Mouse (Mus musculus): ENCODE measurements around the gene Sox8. TPM values are rescaled to one million over a fixed set of nuclear protein-coding genes. Genes with fewer than 3 reads are reported as not detected.

Gene Sox8
- total RNA-seq, 2 experiments from 2014 or later, result 1.1 TPM; not detected in 1

Other genes starting within 250 kb of the Sox8 start
- gene Tpsab1, start 225.1 kb downstream of the Sox8 start, total RNA-seq (2014; fragmentation: Nextera tagmentation), result not detected in 2 replicates
- not detected in 2 replicates for gene Tpsab1, start 225.1 kb downstream of the Sox8 start, total RNA-seq (2017)
- gene Tpsb2, start 204.4 kb downstream of the Sox8 start, total RNA-seq (2014; fragmentation: Nextera tagmentation), result not detected in 2 replicates
- not detected in 2 replicates for gene Tpsb2, start 204.4 kb downstream of the Sox8 start, total RNA-seq (2017)
- gene Tpsg1, start 201.4 kb downstream of the Sox8 start, total RNA-seq (2014; fragmentation: Nextera tagmentation), result not detected in 2 replicates
- not detected in 2 replicates for gene Tpsg1, start 201.4 kb downstream of the Sox8 start, total RNA-seq (2017)
- not detected in 2 replicates for gene Cacna1h, start 136.9 kb downstream of the Sox8 start, total RNA-seq (2014; fragmentation: Nextera tagmentation)
- gene Cacna1h, start 136.9 kb downstream of the Sox8 start, total RNA-seq (2017), result not detected in 2 replicates
- not detected in 2 replicates for gene Tekt4, start 116.1 kb downstream of the Sox8 start, total RNA-seq (2014; fragmentation: Nextera tagmentation)
- not detected in 2 replicates for gene Tekt4, start 116.1 kb downstream of the Sox8 start, total RNA-seq (2017)
- not detected in 2 replicates for gene Sstr5, start 73.4 kb downstream of the Sox8 start, total RNA-seq (2014; fragmentation: Nextera tagmentation)
- gene Sstr5, start 73.4 kb downstream of the Sox8 start, total RNA-seq (2017), result not detected in 2 replicates
- gene Lmf1, start 8.4 kb upstream of the Sox8 start, total RNA-seq (2014; fragmentation: Nextera tagmentation), result 34.0 and 36.8 TPM in 2 replicates
- 6.9 and 10.7 TPM in 2 replicates for gene Lmf1, start 8.4 kb upstream of the Sox8 start, total RNA-seq (2017)
- not detected in 2 replicates for gene Gng13, start 146.5 kb upstream of the Sox8 start, total RNA-seq (2014; fragmentation: Nextera tagmentation)
- not detected in 2 replicates for gene Gng13, start 146.5 kb upstream of the Sox8 start, total RNA-seq (2017)
- gene Chtf18, start 156.7 kb upstream of the Sox8 start, total RNA-seq (2014; fragmentation: Nextera tagmentation), result 16.8 and 29.8 TPM in 2 replicates
- gene Chtf18, start 156.7 kb upstream of the Sox8 start, total RNA-seq (2017), result 17.0 and 22.4 TPM in 2 replicates
- 10.9 and 15.6 TPM in 2 replicates for gene Rpusd1, start 157.0 kb upstream of the Sox8 start, total RNA-seq (2014; fragmentation: Nextera tagmentation)
- gene Rpusd1, start 157.0 kb upstream of the Sox8 start, total RNA-seq (2017), result 4.2 and 6.6 TPM in 2 replicates
- not detected in 2 replicates for gene Mslnl, start 165.4 kb upstream of the Sox8 start, total RNA-seq (2014; fragmentation: Nextera tagmentation)
- not detected in 2 replicates for gene Mslnl, start 165.4 kb upstream of the Sox8 start, total RNA-seq (2017)
- gene Msln, start 183.7 kb upstream of the Sox8 start, total RNA-seq (2014; fragmentation: Nextera tagmentation), result not detected in 2 replicates
- gene Msln, start 183.7 kb upstream of the Sox8 start, total RNA-seq (2017), result not detected in 2 replicates
- 22.8 and 23.5 TPM in 2 replicates for gene Narfl, start 203.1 kb upstream of the Sox8 start, total RNA-seq (2014; fragmentation: Nextera tagmentation)
- 15.0 and 17.4 TPM in 2 replicates for gene Narfl, start 203.1 kb upstream of the Sox8 start, total RNA-seq (2017)
- 24.1 and 27.6 TPM in 2 replicates for gene Haghl, start 215.0 kb upstream of the Sox8 start, total RNA-seq (2014; fragmentation: Nextera tagmentation)
- 13.8 and 19.4 TPM in 2 replicates for gene Haghl, start 215.0 kb upstream of the Sox8 start, total RNA-seq (2017)
- 0.45 TPM in 1 of 2 replicates, not detected in the other for gene Ccdc78, start 215.9 kb upstream of the Sox8 start, total RNA-seq (2014; fragmentation: Nextera tagmentation)
- gene Ccdc78, start 215.9 kb upstream of the Sox8 start, total RNA-seq (2017), result 0.52 TPM in 1 of 2 replicates, not detected in the other
- gene Fam173a, start 222.2 kb upstream of the Sox8 start, total RNA-seq (2014; fragmentation: Nextera tagmentation), result 85.3 and 92.7 TPM in 2 replicates
- gene Fam173a, start 222.2 kb upstream of the Sox8 start, total RNA-seq (2017), result 31.9 and 43.1 TPM in 2 replicates
- not detected in 2 replicates for gene AC134908.4, start 225.0 kb upstream of the Sox8 start, total RNA-seq (2014; fragmentation: Nextera tagmentation)
- gene AC134908.4, start 225.0 kb upstream of the Sox8 start, total RNA-seq (2017), result not detected in 2 replicates
- 15.8 and 23.3 TPM in 2 replicates for gene Metrn, start 226.4 kb upstream of the Sox8 start, total RNA-seq (2014; fragmentation: Nextera tagmentation)
- gene Metrn, start 226.4 kb upstream of the Sox8 start, total RNA-seq (2017), result 33.5 and 64.4 TPM in 2 replicates
- gene Fbxl16, start 238.4 kb upstream of the Sox8 start, total RNA-seq (2014; fragmentation: Nextera tagmentation), result not detected in 2 replicates
- not detected in 2 replicates for gene Fbxl16, start 238.4 kb upstream of the Sox8 start, total RNA-seq (2017)